Mouse (Mus musculus): ENCODE data around the gene Kpna2. TPM values are rescaled to one million over a fixed set of nuclear protein-coding genes. Genes with fewer than 3 reads are reported as not detected.

The Kpna2 gene
- polyA plus RNA-seq, 1 experiment from 2014 or later, result 157 TPM

- TF ChIP-seq CTCF (IDR thresholded peaks at IDR 0.05; ENCODE audit: low read depth), result no peak
- peaks cover 6% of the 10 kb centered on the region for H3K4me1 ChIP-seq (replicated peaks; ENCODE audit: insufficient read depth, low read length)
- H3K9me3 ChIP-seq (replicated peaks; ENCODE audit: low read length), result no peaks in the 10 kb centered on the region
- H3K27ac ChIP-seq, result no peak overlapping the region
- no peaks in the 10 kb centered on the region for H3K27me3 ChIP-seq (ENCODE audit: insufficient read depth, low read length)
- H3K9ac ChIP-seq (ENCODE audit: low read depth, low read length), result no peak overlapping the region
- 90% methylated on average over 4 of the region's 4 CpGs for WGBS
- ATAC-seq (replicated peaks; ENCODE audit: low FRiP score, low read depth) (no peak), DNase-seq (ENCODE audit: low spot score) (no peak)
- H3K36me3 ChIP-seq (ENCODE audit: insufficient read depth, low read length), result no peaks in the 10 kb centered on the region
- no peak overlapping the region for H3K4me3 ChIP-seq (replicated peaks; ENCODE audit: low read depth, low read length)
- H3K4me2 ChIP-seq (ENCODE audit: low read length), result no peak overlapping the region
Observed at GRCm38 (mm10) chr11:106965881-106966280, 33.5 kb downstream of the Kpna2 start.

DNA sequence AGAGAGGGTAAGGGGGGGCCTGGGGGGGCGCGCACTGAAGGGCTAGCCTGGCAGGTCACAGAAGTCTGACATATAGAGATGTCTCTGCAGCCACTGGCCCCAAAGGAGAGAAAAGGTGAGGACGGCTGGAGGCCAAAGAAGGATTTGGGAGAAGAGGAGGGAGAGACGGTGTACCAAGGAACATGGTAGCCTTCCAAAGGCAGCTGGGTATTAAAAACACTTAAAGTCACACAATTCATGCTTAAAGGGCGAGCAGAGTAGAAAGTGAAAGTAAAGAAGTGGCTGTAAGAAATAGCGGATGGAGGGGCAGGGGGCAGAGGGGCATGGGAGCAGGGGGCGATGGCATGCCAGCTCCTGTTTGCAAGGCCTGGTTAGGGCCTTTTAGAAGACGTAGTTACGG is 37.0 kb downstream of the Kpna2 start:
- ATAC-seq (replicated peaks; ENCODE audit: low FRiP score, low read depth), result no peak
- DNase-seq (ENCODE audit: low spot score), result no peak
- peak overlapping the region; percentile 52 for H3K27ac ChIP-seq
- no peak for TF ChIP-seq CTCF (IDR thresholded peaks at IDR 0.05; ENCODE audit: low read depth)
- no peaks in the 10 kb centered on the region for H3K27me3 ChIP-seq (ENCODE audit: insufficient read depth, low read length)
- no peak overlapping the region for H3K4me3 ChIP-seq (replicated peaks; ENCODE audit: low read depth, low read length)
- no peak overlapping the region for H3K9ac ChIP-seq (ENCODE audit: low read depth, low read length)
- no peaks in the 10 kb centered on the region for H3K36me3 ChIP-seq (ENCODE audit: insufficient read depth, low read length)
- 80% methylated on average over 9 of the region's 9 CpGs for WGBS
- H3K4me2 ChIP-seq (ENCODE audit: low read length), result no peak overlapping the region
- no peaks in the 10 kb centered on the region for H3K9me3 ChIP-seq (replicated peaks; ENCODE audit: low read length)
- H3K4me1 ChIP-seq (replicated peaks; ENCODE audit: insufficient read depth, low read length), result peaks cover 11% of the 10 kb centered on the region

DNA sequence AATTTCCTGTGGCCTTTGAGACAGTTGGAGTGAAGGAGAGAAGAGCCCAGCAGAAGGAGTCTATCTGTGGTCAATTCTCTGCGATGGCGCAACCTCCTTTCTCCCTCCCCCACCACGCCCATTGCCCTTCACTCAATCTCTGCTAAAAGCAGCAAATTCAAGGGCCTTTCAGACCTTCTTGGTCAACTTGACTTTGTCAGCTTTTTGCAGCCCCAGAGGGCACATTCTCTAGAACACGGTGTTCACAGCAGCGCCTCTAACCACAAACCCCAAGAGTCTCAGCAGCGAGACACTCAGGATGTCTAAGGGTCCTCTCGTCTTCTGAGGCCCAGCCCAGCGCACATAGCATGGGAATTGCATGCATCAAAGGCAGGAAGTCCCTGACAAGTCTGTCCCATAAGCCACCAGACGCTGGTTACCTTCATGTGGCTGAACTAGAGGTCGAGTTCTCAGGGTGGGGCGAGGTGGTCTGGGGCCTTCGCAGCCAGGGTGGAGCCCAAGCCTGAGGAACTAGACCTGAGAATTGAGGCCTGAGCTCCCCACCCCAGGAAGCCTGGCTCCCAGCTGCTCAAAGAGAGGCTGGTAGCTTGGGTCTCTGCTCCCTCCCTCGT is 37.8 kb downstream of the Kpna2 start:
- H3K27me3 ChIP-seq (ENCODE audit: insufficient read depth, low read length), result no peaks in the 10 kb centered on the region
- H3K4me2 ChIP-seq (ENCODE audit: low read length), result no peak overlapping the region
- ATAC-seq (replicated peaks; ENCODE audit: low FRiP score, low read depth) (no peak), DNase-seq (ENCODE audit: low spot score) (no peak)
- H3K36me3 ChIP-seq (ENCODE audit: insufficient read depth, low read length), result no peaks in the 10 kb centered on the region
- H3K4me1 ChIP-seq (replicated peaks; ENCODE audit: insufficient read depth, low read length), result peaks cover 12% of the 10 kb centered on the region
- H3K9me3 ChIP-seq (replicated peaks; ENCODE audit: low read length), result no peaks in the 10 kb centered on the region
- H3K9ac ChIP-seq (ENCODE audit: low read depth, low read length), result no peak overlapping the region
- TF ChIP-seq CTCF (IDR thresholded peaks at IDR 0.05; ENCODE audit: low read depth), result no peak
- WGBS, result 55% methylated on average over 13 of the region's 13 CpGs
- no peak overlapping the region for H3K4me3 ChIP-seq (replicated peaks; ENCODE audit: low read depth, low read length)
- peak overlapping the region; percentile 52 for H3K27ac ChIP-seq

DNA sequence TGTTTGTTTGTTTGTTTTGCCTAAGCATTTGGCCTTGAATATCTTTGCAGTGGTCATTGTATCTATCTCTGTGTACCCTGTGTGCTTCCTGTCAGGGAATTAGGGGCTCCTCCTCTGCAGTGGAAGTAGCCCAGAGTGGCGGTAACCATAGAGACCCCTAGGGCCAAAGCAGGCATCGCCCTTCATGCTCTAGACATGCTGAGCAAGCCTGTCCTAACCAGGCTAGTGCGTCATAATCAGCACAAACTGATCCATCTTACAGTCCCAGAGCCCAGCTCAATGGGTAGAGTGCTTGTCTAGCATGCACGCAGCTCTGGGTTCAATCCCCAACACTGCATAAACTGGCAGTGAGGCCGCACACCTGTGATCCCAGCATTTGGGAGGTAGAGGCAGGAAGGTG is 40.2 kb downstream of the Kpna2 start:
- no peak for TF ChIP-seq CTCF (IDR thresholded peaks at IDR 0.05; ENCODE audit: low read depth)
- no peaks in the 10 kb centered on the region for H3K36me3 ChIP-seq (ENCODE audit: insufficient read depth, low read length)
- H3K27me3 ChIP-seq (ENCODE audit: insufficient read depth, low read length), result no peaks in the 10 kb centered on the region
- no peak overlapping the region for H3K4me2 ChIP-seq (ENCODE audit: low read length)
- no peak overlapping the region for H3K9ac ChIP-seq (ENCODE audit: low read depth, low read length)
- 88% methylated on average over 5 of the region's 5 CpGs for WGBS
- DNase-seq (ENCODE audit: low spot score) (no peak), ATAC-seq (replicated peaks; ENCODE audit: low FRiP score, low read depth) (no peak)
- no peak overlapping the region for H3K27ac ChIP-seq
- H3K4me3 ChIP-seq (replicated peaks; ENCODE audit: low read depth, low read length), result no peak overlapping the region
- no peaks in the 10 kb centered on the region for H3K9me3 ChIP-seq (replicated peaks; ENCODE audit: low read length)
- H3K4me1 ChIP-seq (replicated peaks; ENCODE audit: insufficient read depth, low read length), result peaks cover 12% of the 10 kb centered on the region

DNA sequence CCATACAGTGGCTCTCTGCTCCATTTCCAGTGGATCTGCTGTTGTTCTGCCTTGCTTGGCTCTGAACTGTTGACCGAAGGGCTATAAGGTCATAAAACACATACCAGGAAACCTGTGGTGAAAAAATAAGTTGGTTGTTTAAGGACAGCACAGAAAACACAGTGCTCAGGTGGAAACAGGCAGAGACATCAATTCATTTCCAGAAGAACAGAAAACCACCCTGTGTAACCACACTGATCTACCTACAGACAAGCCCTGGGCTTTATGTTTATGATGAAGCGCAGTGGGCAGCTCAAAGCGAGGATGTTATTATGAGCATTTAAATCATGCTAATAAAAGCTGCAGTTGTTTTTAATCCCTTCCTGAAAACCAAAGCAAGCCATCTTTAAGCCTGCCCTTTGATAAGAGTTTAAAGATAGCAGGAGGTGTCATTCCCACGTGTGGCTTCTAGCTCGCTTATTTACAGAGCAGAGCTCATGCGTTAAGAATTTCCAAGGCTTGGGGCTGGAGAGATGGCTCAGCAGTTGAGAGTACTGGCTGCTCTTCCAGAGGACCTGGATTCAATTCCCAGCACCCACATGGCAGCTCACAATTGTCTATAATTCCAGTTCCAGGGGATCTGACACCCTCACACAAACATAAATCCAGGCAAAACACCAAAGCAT is 40.8 kb downstream of the Kpna2 start:
- Histone ChIP-seq H3K27ac (no peak overlapping the region; the same call in 1 of the 2 replicates), H3K27me3 (ENCODE audit: insufficient read depth, low read length) (no peaks in the 10 kb centered on the region), H3K4me3 (replicated peaks; ENCODE audit: low read depth, low read length) (no peak overlapping the region), H3K36me3 (ENCODE audit: insufficient read depth, low read length) (no peaks in the 10 kb centered on the region), H3K9me3 (replicated peaks; ENCODE audit: low read length) (no peaks in the 10 kb centered on the region), H3K9ac (ENCODE audit: low read depth, low read length) (no peak overlapping the region), H3K4me2 (ENCODE audit: low read length) (no peak overlapping the region), H3K4me1 (replicated peaks; ENCODE audit: insufficient read depth, low read length) (peaks cover 12% of the 10 kb centered on the region)
- ATAC-seq (replicated peaks; ENCODE audit: low FRiP score, low read depth), result no peak
- no peak for DNase-seq (ENCODE audit: low spot score)
- TF ChIP-seq CTCF (IDR thresholded peaks at IDR 0.05; ENCODE audit: low read depth), result no peak
- WGBS, result 79% methylated on average over 6 of the region's 6 CpGs

DNA sequence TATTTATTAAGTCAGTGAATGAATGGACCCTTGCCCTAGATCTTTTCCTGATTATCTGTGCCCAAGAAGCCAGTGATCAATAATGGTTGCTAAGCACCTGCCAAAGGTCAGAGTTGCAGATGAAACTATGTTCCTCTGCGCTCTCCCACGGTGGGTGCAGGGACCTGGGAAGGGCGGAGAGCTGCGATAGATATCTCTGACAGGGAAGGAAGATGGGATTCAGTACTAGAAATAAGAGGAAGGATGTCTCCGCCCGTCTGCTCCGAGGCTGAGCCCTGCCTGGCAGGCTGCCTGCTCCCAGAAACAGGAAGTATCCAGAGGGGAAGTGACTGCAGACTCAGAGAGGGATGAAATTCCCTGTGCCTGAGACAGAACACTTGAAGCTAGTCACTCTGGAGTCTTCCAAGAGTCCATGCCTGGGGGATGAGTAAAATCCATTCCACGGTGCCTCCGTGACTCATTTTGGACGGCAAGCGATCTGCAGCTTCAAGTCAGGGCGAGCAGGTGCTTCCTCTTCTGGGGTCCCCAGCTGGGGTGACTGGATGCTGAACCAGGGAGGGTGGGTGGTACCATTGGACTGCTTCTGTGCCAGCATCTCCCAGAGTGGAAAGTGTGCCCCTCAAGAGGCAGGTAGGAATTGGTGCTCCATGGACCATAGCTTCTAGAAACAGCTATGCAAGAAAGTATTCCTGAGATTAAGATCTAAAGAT is 41.9 kb downstream of the Kpna2 start:
- peak overlapping the region; percentile 62 for H3K27ac ChIP-seq
- WGBS, result 62% methylated on average over 12 of the region's 12 CpGs
- ATAC-seq (replicated peaks; ENCODE audit: low FRiP score, low read depth) (no peak; the same call in 1 of the 2 replicates), DNase-seq (ENCODE audit: low spot score) (peak; percentile 81)
- no peak overlapping the region for H3K9ac ChIP-seq (ENCODE audit: low read depth, low read length)
- H3K9me3 ChIP-seq (replicated peaks; ENCODE audit: low read length), result no peaks in the 10 kb centered on the region
- no peak for TF ChIP-seq CTCF (IDR thresholded peaks at IDR 0.05; ENCODE audit: low read depth)
- no peaks in the 10 kb centered on the region for H3K36me3 ChIP-seq (ENCODE audit: insufficient read depth, low read length)
- no peaks in the 10 kb centered on the region for H3K27me3 ChIP-seq (ENCODE audit: insufficient read depth, low read length)
- H3K4me3 ChIP-seq (replicated peaks; ENCODE audit: low read depth, low read length), result no peak overlapping the region
- H3K4me2 ChIP-seq (ENCODE audit: low read length), result no peak overlapping the region
- H3K4me1 ChIP-seq (replicated peaks; ENCODE audit: insufficient read depth, low read length), result peaks cover 12% of the 10 kb centered on the region
